Mouse (Mus musculus): Measurements from ENCODE around the gene Ntrk2. TPM values are rescaled to one million over a fixed set of nuclear protein-coding genes. Genes with fewer than 3 reads are reported as not detected.

The Ntrk2 gene
- total and polyA plus RNA-seq, 3 experiments: 0.11 TPM; not detected in 2

GRCm38 (mm10) chr13:58914061-58914814, 107.9 kb downstream of the Ntrk2 start:
- no peak for ATAC-seq (ENCODE audit: extremely low read depth, insufficient number of reproducible peaks, low FRiP score, poor library complexity, severe bottlenecking)
- H3K4me3 ChIP-seq (ENCODE audit: low read depth, low read length): no peak overlapping the region
- H3K27me3 ChIP-seq (ENCODE audit: insufficient read depth, low read length): no peaks in the 10 kb centered on the region
- TF ChIP-seq GATA2 (IDR thresholded peaks at IDR 0.05; ENCODE audit: borderline replicate concordance, low read depth, low read length) (no peak), POLR2AphosphoS5 (IDR thresholded peaks at IDR 0.05; ENCODE audit: insufficient replicate concordance, low read depth, low read length) (no peak), GATA1 (IDR thresholded peaks at IDR 0.05; ENCODE audit: borderline replicate concordance, low read length) (no peak), TAL1 (conservative IDR thresholded peaks at IDR 0.05; ENCODE audit: low read depth, low read length) (no peak), CTCF (IDR thresholded peaks at IDR 0.05; ENCODE audit: low read depth, low read length) (no peak)
- DNase-seq (ENCODE audit: low spot score): no peak
- H3K9me3 ChIP-seq (replicated peaks): peaks cover 74% of the 10 kb centered on the region
- no peaks in the 10 kb centered on the region for H3K4me1 ChIP-seq (ENCODE audit: insufficient read depth, low read depth, low read length)
- no peaks in the 10 kb centered on the region for H3K36me3 ChIP-seq (replicated peaks)

- TF ChIP-seq TAL1 (conservative IDR thresholded peaks at IDR 0.05; ENCODE audit: low read depth, low read length): no peak
- TF ChIP-seq GATA2 (IDR thresholded peaks at IDR 0.05; ENCODE audit: borderline replicate concordance, low read depth, low read length): no peak
- Histone ChIP-seq H3K4me3 (ENCODE audit: low read depth, low read length) (no peak overlapping the region), H3K9me3 (replicated peaks) (peaks cover 74% of the 10 kb centered on the region), H3K36me3 (replicated peaks) (no peaks in the 10 kb centered on the region), H3K4me1 (ENCODE audit: insufficient read depth, low read depth, low read length) (no peaks in the 10 kb centered on the region), H3K27me3 (ENCODE audit: insufficient read depth, low read length) (no peaks in the 10 kb centered on the region)
- DNase-seq (ENCODE audit: low spot score) (no peak), ATAC-seq (ENCODE audit: extremely low read depth, insufficient number of reproducible peaks, low FRiP score, poor library complexity, severe bottlenecking) (no peak)
Observed at GRCm38 (mm10) chr13:58916348-58916747, 110.0 kb downstream of the Ntrk2 start.

GRCm38 (mm10) chr13:58920241-58920640, 113.9 kb downstream of the Ntrk2 start:
- H3K9me3 ChIP-seq (replicated peaks): peaks cover 68% of the 10 kb centered on the region
- TF ChIP-seq GATA1 (IDR thresholded peaks at IDR 0.05; ENCODE audit: borderline replicate concordance, low read length) (no peak), TAL1 (conservative IDR thresholded peaks at IDR 0.05; ENCODE audit: low read depth, low read length) (no peak), POLR2AphosphoS5 (IDR thresholded peaks at IDR 0.05; ENCODE audit: insufficient replicate concordance, low read depth, low read length) (no peak), CTCF (IDR thresholded peaks at IDR 0.05; ENCODE audit: low read depth, low read length) (no peak), GATA2 (IDR thresholded peaks at IDR 0.05; ENCODE audit: borderline replicate concordance, low read depth, low read length) (no peak)

GRCm38 (mm10) chr13:58921255-58921654, 114.9 kb downstream of the Ntrk2 start:
- peaks cover 71% of the 10 kb centered on the region for H3K9me3 ChIP-seq (replicated peaks)
- no peaks in the 10 kb centered on the region for H3K27me3 ChIP-seq (ENCODE audit: insufficient read depth, low read length)
- no peak for TF ChIP-seq GATA2 (IDR thresholded peaks at IDR 0.05; ENCODE audit: borderline replicate concordance, low read depth, low read length)
- no peak for TF ChIP-seq TAL1 (conservative IDR thresholded peaks at IDR 0.05; ENCODE audit: low read depth, low read length)
- no peak for TF ChIP-seq POLR2AphosphoS5 (IDR thresholded peaks at IDR 0.05; ENCODE audit: insufficient replicate concordance, low read depth, low read length)
- no peak for TF ChIP-seq GATA1 (IDR thresholded peaks at IDR 0.05; ENCODE audit: borderline replicate concordance, low read length)
- no peak for TF ChIP-seq CTCF (IDR thresholded peaks at IDR 0.05; ENCODE audit: low read depth, low read length)
- no peaks in the 10 kb centered on the region for H3K4me1 ChIP-seq (ENCODE audit: insufficient read depth, low read depth, low read length)
- no peaks in the 10 kb centered on the region for H3K36me3 ChIP-seq (replicated peaks)
- DNase-seq (ENCODE audit: low spot score) (no peak), ATAC-seq (ENCODE audit: extremely low read depth, insufficient number of reproducible peaks, low FRiP score, poor library complexity, severe bottlenecking) (no peak)
- no peak overlapping the region for H3K4me3 ChIP-seq (ENCODE audit: low read depth, low read length)

More at GRCm38 (mm10) chr13:58920241-58920640, 113.9 kb downstream of the Ntrk2 start:
- no peak overlapping the region for H3K4me3 ChIP-seq (ENCODE audit: low read depth, low read length)
- DNase-seq (ENCODE audit: low spot score): no peak
- H3K27me3 ChIP-seq (ENCODE audit: insufficient read depth, low read length): no peaks in the 10 kb centered on the region
- no peaks in the 10 kb centered on the region for H3K36me3 ChIP-seq (replicated peaks)
- ATAC-seq (ENCODE audit: extremely low read depth, insufficient number of reproducible peaks, low FRiP score, poor library complexity, severe bottlenecking): no peak
- H3K4me1 ChIP-seq (ENCODE audit: insufficient read depth, low read depth, low read length): no peaks in the 10 kb centered on the region

GRCm38 (mm10) chr13:58921705-58922104, 115.3 kb downstream of the Ntrk2 start:
- ATAC-seq (ENCODE audit: extremely low read depth, insufficient number of reproducible peaks, low FRiP score, poor library complexity, severe bottlenecking): no peak
- Histone ChIP-seq H3K36me3 (replicated peaks) (no peaks in the 10 kb centered on the region), H3K4me1 (ENCODE audit: insufficient read depth, low read depth, low read length) (no peaks in the 10 kb centered on the region), H3K9me3 (replicated peaks) (peaks cover 71% of the 10 kb centered on the region), H3K4me3 (ENCODE audit: low read depth, low read length) (no peak overlapping the region), H3K27me3 (ENCODE audit: insufficient read depth, low read length) (no peaks in the 10 kb centered on the region)
- no peak for DNase-seq (ENCODE audit: low spot score)
- TF ChIP-seq CTCF (IDR thresholded peaks at IDR 0.05; ENCODE audit: low read depth, low read length) (no peak), GATA2 (IDR thresholded peaks at IDR 0.05; ENCODE audit: borderline replicate concordance, low read depth, low read length) (no peak), GATA1 (IDR thresholded peaks at IDR 0.05; ENCODE audit: borderline replicate concordance, low read length) (no peak), POLR2AphosphoS5 (IDR thresholded peaks at IDR 0.05; ENCODE audit: insufficient replicate concordance, low read depth, low read length) (no peak), TAL1 (conservative IDR thresholded peaks at IDR 0.05; ENCODE audit: low read depth, low read length) (no peak)

- no peaks in the 10 kb centered on the region for H3K27me3 ChIP-seq (ENCODE audit: insufficient read depth, low read length)
- no peak for ATAC-seq (ENCODE audit: extremely low read depth, insufficient number of reproducible peaks, low FRiP score, poor library complexity, severe bottlenecking)
- H3K36me3 ChIP-seq (replicated peaks): no peaks in the 10 kb centered on the region
- no peaks in the 10 kb centered on the region for H3K4me1 ChIP-seq (ENCODE audit: insufficient read depth, low read depth, low read length)
- no peak for DNase-seq (ENCODE audit: low spot score)
- no peak for TF ChIP-seq GATA2 (IDR thresholded peaks at IDR 0.05; ENCODE audit: borderline replicate concordance, low read depth, low read length)
- TF ChIP-seq CTCF (IDR thresholded peaks at IDR 0.05; ENCODE audit: low read depth, low read length): no peak
- no peak for TF ChIP-seq TAL1 (conservative IDR thresholded peaks at IDR 0.05; ENCODE audit: low read depth, low read length)
- no peak for TF ChIP-seq GATA1 (IDR thresholded peaks at IDR 0.05; ENCODE audit: borderline replicate concordance, low read length)
- TF ChIP-seq POLR2AphosphoS5 (IDR thresholded peaks at IDR 0.05; ENCODE audit: insufficient replicate concordance, low read depth, low read length): no peak
- H3K4me3 ChIP-seq (ENCODE audit: low read depth, low read length): no peak overlapping the region
- H3K9me3 ChIP-seq (replicated peaks): peaks cover 73% of the 10 kb centered on the region
Observed at GRCm38 (mm10) chr13:58922174-58922573, 115.8 kb downstream of the Ntrk2 start.
